Mouse (Mus musculus): ENCODE measurements around the gene Mcu. TPM values are rescaled to one million over a fixed set of nuclear protein-coding genes. Genes with fewer than 3 reads are reported as not detected.

Mcu gene
- 10 to 100 TPM; 35.6 to 39.9 TPM for total RNA-seq (2021)
- long read RNA-seq, experiment 1, partial matches to known transcripts = 2 of 10 reads
- long read RNA-seq, experiment 1, other reads (novel, unspliced or antisense) = 5 of 10 reads
- long read RNA-seq, experiment 2, transcript Mcu-202 (8 exons, 2,872 nt) = major isoform, 5 of 10 reads
- long read RNA-seq, experiment 2, partial matches to known transcripts = 1 of 10 reads
- long read RNA-seq, experiment 2, other reads (novel, unspliced or antisense) = 4 of 10 reads

GRCm38 (mm10) chr10:59616522-59616921 is at the start of gene Mcu:
Mcu (minus strand) TSS chr10:59616692.
- peak; percentile 93 to 97 for DNase-seq (ENCODE audit: low spot score in 2 of 2)

- no peak for DNase-seq (ENCODE audit: low spot score in 2 of 2)
These were observed 49.2 kb upstream of the Mcu start for GRCm38 (mm10) chr10:59665503-59666291.

- DNase-seq (ENCODE audit: low spot score in 2 of 2) = no peak
These were observed 48.3 kb upstream of the Mcu start for GRCm38 (mm10) chr10:59664765-59665164.

GRCm38 (mm10) chr10:59656799-59657198 is 40.3 kb upstream of the Mcu start:
- DNase-seq (ENCODE audit: low spot score in 2 of 2) = no peak

- DNase-seq (ENCODE audit: low spot score in 2 of 2) = no peak
These were observed 30.4 kb upstream of the Mcu start for GRCm38 (mm10) chr10:59646821-59647378.

GRCm38 (mm10) chr10:59645153-59645552 is 28.7 kb upstream of the Mcu start:
- DNase-seq (ENCODE audit: low spot score in 2 of 2) = no peak

GRCm38 (mm10) chr10:59644710-59645109 is 28.2 kb upstream of the Mcu start:
- DNase-seq (ENCODE audit: low spot score in 2 of 2) = no peak

GRCm38 (mm10) chr10:59643645-59644044 is 27.2 kb upstream of the Mcu start:
- no peak for DNase-seq (ENCODE audit: low spot score in 2 of 2)

GRCm38 (mm10) chr10:59642659-59643377 is 26.3 kb upstream of the Mcu start:
- no peak for DNase-seq (ENCODE audit: low spot score in 2 of 2)

- no peak for DNase-seq (ENCODE audit: low spot score in 2 of 2)
These were observed 22.1 kb upstream of the Mcu start for GRCm38 (mm10) chr10:59638576-59638975.

- no peak for DNase-seq (ENCODE audit: low spot score in 2 of 2)
These were observed 21.2 kb upstream of the Mcu start for GRCm38 (mm10) chr10:59637596-59638124.

GRCm38 (mm10) chr10:59636751-59637533 is 20.4 kb upstream of the Mcu start:
- DNase-seq (ENCODE audit: low spot score in 2 of 2) = no peak

GRCm38 (mm10) chr10:59636048-59636447 is 19.6 kb upstream of the Mcu start:
- DNase-seq (ENCODE audit: low spot score in 2 of 2) = no peak

- DNase-seq (ENCODE audit: low spot score in 2 of 2) = no peak
These were observed 13.0 kb upstream of the Mcu start for GRCm38 (mm10) chr10:59629506-59629782.

- DNase-seq (ENCODE audit: low spot score in 2 of 2) = no peak
These were observed 12.4 kb upstream of the Mcu start for GRCm38 (mm10) chr10:59628641-59629505.

- DNase-seq (ENCODE audit: low spot score in 2 of 2) = no peak
These were observed 7.0 kb upstream of the Mcu start for GRCm38 (mm10) chr10:59623496-59623895.

- DNase-seq (ENCODE audit: low spot score in 2 of 2) = no peak
These were observed 4.9 kb upstream of the Mcu start for GRCm38 (mm10) chr10:59621355-59621754.

- DNase-seq (ENCODE audit: low spot score in 2 of 2) = no peak
These were observed 1.3 kb upstream of the Mcu start for GRCm38 (mm10) chr10:59617776-59618175.

- DNase-seq (ENCODE audit: low spot score in 2 of 2) = peak; percentile 41 to 58
These were observed 441 bp downstream of the Mcu start, which contains the start of gene Gm10322 for GRCm38 (mm10) chr10:59615981-59616520. Gm10322 (plus strand) TSS chr10:59616063.
